Mouse (Mus musculus): Measurements from ENCODE around the gene Ect2l. TPM values are rescaled to one million over a fixed set of nuclear protein-coding genes. Genes with fewer than 3 reads are reported as not detected.

Ect2l gene
- polyA plus RNA-seq, 1 experiment from 2014 or later: not detected

DNA sequence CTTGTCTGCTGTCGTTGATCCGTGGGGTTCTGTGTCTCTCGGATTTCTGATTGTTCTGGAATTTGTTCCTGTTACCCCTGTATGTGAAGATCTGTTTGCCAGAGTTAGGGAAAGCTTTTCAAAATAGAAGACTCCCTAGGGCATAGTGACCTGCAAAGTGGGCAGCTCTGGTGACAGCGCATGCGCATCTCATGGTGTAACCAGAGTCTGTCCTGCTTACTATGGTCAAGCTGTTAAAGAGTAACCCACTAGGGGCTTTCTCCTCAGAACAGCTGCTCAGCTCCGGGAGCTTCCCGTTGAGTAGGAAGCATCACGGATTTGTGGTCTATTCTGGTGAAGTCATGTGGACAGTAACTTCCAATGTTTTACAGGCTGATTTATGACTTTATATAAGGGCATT, 92.4 kb downstream of the Ect2l start:
- DNase-seq: no peak
- 82% methylated on average over 8 of the region's 8 CpGs for WGBS (ENCODE audit: insufficient replicate concordance)
- no peaks in the 10 kb centered on the region for H3K27me3 ChIP-seq (ENCODE audit: insufficient read depth, low read length)
- no peak overlapping the region for H3K4me2 ChIP-seq (ENCODE audit: low read depth, low read length)
- peaks cover 49% of the 10 kb centered on the region for H3K36me3 ChIP-seq (replicated peaks; ENCODE audit: insufficient read depth, low read length)
- no peak overlapping the region for H3K4me3 ChIP-seq (ENCODE audit: low read depth, low read length)
- H3K9ac ChIP-seq (replicated peaks): no peak overlapping the region
- no peak for ATAC-seq
- TF ChIP-seq CTCF (IDR thresholded peaks at IDR 0.05; ENCODE audit: low read depth) (no peak), EP300 (IDR thresholded peaks at IDR 0.05; ENCODE audit: low read depth) (no peak)
- H3K9me3 ChIP-seq (ENCODE audit: low read length): no peaks in the 10 kb centered on the region
- H3K4me1 ChIP-seq (ENCODE audit: insufficient read depth): no peaks in the 10 kb centered on the region
- H3K27ac ChIP-seq (ENCODE audit: low read depth): no peak overlapping the region

DNA sequence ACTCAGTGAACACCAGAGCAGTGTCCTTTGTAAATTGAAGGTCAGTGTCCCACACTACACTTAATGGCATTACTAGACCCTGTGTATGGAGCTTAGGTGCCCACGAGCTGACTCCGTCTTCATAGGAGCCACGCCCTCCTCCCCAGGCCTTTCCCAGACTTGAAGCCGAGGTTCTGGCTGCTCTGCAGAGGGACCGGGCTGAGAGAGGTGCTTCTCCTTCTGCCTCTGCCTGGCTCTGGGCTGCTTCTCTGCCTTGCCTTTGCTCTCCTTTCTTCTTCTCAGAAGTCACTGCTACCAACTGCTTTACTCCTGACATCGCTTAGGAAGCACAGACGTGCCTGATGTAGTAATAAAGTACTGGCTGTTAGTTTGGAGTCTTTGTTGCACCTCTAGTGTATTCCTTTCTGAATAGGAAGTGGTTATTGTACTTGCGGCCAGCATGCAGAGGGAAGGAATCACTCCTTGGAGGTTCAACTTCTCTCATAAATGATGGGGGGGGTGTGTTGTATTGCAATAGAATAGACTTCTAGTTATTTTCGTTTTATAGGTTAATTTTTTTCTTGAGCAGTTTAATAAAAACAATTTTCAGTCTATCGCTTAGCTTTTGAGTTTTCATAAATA, 97.1 kb downstream of the Ect2l start:
- 63% methylated on average over 10 of the region's 10 CpGs for WGBS (ENCODE audit: insufficient replicate concordance)
- no peak for ATAC-seq

DNA sequence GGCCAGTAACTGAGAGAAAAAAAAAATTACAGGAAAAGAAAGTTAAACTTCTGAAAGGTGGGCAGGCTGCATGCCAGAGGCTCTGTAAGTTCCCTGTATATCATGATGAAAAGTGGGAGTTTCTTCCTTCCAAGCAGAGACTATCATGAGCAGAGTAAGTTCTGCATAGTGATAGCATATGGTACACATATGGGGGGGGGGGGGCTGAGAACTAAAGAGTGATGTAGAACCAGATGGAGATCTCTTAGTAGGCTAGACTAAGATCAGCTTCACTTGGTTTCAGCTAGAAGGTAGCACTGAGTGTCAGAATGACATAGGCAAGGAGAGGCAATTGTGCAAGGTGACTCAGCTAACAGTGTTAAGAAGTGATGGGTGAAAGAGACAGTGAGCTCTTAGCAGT, 99.8 kb downstream of the Ect2l start:
- no peak overlapping the region for H3K27ac ChIP-seq (ENCODE audit: low read depth)
- H3K9me3 ChIP-seq (ENCODE audit: low read length): no peaks in the 10 kb centered on the region
- TF ChIP-seq EP300 (IDR thresholded peaks at IDR 0.05; ENCODE audit: low read depth) (no peak), CTCF (IDR thresholded peaks at IDR 0.05; ENCODE audit: low read depth) (no peak)
- no peaks in the 10 kb centered on the region for H3K4me1 ChIP-seq (ENCODE audit: insufficient read depth)
- no peaks in the 10 kb centered on the region for H3K27me3 ChIP-seq (ENCODE audit: insufficient read depth, low read length)
- peaks cover 10% of the 10 kb centered on the region for H3K36me3 ChIP-seq (replicated peaks; ENCODE audit: insufficient read depth, low read length)
- ATAC-seq (no peak), DNase-seq (no peak)
- H3K4me2 ChIP-seq (ENCODE audit: low read depth, low read length): no peak overlapping the region
- no peak overlapping the region for H3K9ac ChIP-seq (replicated peaks)
- no peak overlapping the region for H3K4me3 ChIP-seq (ENCODE audit: low read depth, low read length)

More for the DNA sequence above, 97.1 kb downstream of the Ect2l start:
- H3K4me3 ChIP-seq (ENCODE audit: low read depth, low read length): no peak overlapping the region
- H3K36me3 ChIP-seq (replicated peaks; ENCODE audit: insufficient read depth, low read length): peaks cover 17% of the 10 kb centered on the region
- no peak overlapping the region for H3K27ac ChIP-seq (ENCODE audit: low read depth)
- H3K9me3 ChIP-seq (ENCODE audit: low read length): no peaks in the 10 kb centered on the region
- H3K4me2 ChIP-seq (ENCODE audit: low read depth, low read length): no peak overlapping the region
- H3K4me1 ChIP-seq (ENCODE audit: insufficient read depth): no peaks in the 10 kb centered on the region
- DNase-seq: no peak
- no peaks in the 10 kb centered on the region for H3K27me3 ChIP-seq (ENCODE audit: insufficient read depth, low read length)
- H3K9ac ChIP-seq (replicated peaks): no peak overlapping the region
- TF ChIP-seq CTCF (IDR thresholded peaks at IDR 0.05; ENCODE audit: low read depth): no peak
- no peak for TF ChIP-seq EP300 (IDR thresholded peaks at IDR 0.05; ENCODE audit: low read depth)

GRCm38 (mm10) chr10:18107471-18107870, 103.2 kb downstream of the Ect2l start:
- no peaks in the 10 kb centered on the region for H3K4me1 ChIP-seq (ENCODE audit: insufficient read depth)
- WGBS (ENCODE audit: insufficient replicate concordance): 72% methylated on average over 5 of the region's 5 CpGs
- no peak overlapping the region for H3K9ac ChIP-seq (replicated peaks)
- TF ChIP-seq EP300 (IDR thresholded peaks at IDR 0.05; ENCODE audit: low read depth): no peak
- TF ChIP-seq CTCF (IDR thresholded peaks at IDR 0.05; ENCODE audit: low read depth): peak; percentile 57
- H3K4me2 ChIP-seq (ENCODE audit: low read depth, low read length): no peak overlapping the region
- H3K36me3 ChIP-seq (replicated peaks; ENCODE audit: insufficient read depth, low read length): peaks cover 13% of the 10 kb centered on the region
- no peaks in the 10 kb centered on the region for H3K9me3 ChIP-seq (ENCODE audit: low read length)
- peak; percentile 33; the same call in 1 of the 2 replicates for ATAC-seq
- H3K4me3 ChIP-seq (ENCODE audit: low read depth, low read length): no peak overlapping the region
- no peaks in the 10 kb centered on the region for H3K27me3 ChIP-seq (ENCODE audit: insufficient read depth, low read length)
- no peak for DNase-seq
- no peak overlapping the region for H3K27ac ChIP-seq (ENCODE audit: low read depth)

DNA sequence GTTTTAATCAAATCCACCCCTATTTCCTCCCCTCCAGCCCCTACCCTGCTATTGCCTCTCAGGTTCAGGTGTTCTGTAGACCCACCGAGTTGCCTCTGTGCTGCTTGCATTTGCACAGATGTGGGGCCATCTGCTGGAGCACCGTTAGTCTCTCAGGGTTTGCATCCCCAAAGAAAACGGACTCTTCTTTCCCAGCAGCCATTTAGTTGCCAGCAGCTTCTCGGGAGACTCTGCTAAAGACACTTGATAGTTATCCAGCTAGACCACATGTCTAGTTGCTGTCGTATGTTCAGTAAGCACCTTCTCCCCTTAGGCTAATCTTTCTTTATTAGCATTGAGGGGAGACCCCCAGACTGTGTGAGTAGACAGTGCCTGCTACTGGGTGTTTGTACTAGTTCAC, 108.5 kb downstream of the Ect2l start:
- ATAC-seq (no peak), DNase-seq (no peak)
- no peak overlapping the region for H3K27ac ChIP-seq (ENCODE audit: low read depth)
- no peak overlapping the region for H3K9ac ChIP-seq (replicated peaks)
- H3K27me3 ChIP-seq (ENCODE audit: insufficient read depth, low read length): no peaks in the 10 kb centered on the region
- TF ChIP-seq EP300 (IDR thresholded peaks at IDR 0.05; ENCODE audit: low read depth) (no peak), CTCF (IDR thresholded peaks at IDR 0.05; ENCODE audit: low read depth) (peak; percentile 34; the same call in 1 of the 2 replicates)
- no peaks in the 10 kb centered on the region for H3K4me1 ChIP-seq (ENCODE audit: insufficient read depth)
- 69% methylated on average over 5 of the region's 5 CpGs for WGBS (ENCODE audit: insufficient replicate concordance)
- peaks cover 15% of the 10 kb centered on the region for H3K36me3 ChIP-seq (replicated peaks; ENCODE audit: insufficient read depth, low read length)
- H3K4me2 ChIP-seq (ENCODE audit: low read depth, low read length): no peak overlapping the region
- H3K4me3 ChIP-seq (ENCODE audit: low read depth, low read length): no peak overlapping the region
- H3K9me3 ChIP-seq (ENCODE audit: low read length): no peaks in the 10 kb centered on the region

DNA sequence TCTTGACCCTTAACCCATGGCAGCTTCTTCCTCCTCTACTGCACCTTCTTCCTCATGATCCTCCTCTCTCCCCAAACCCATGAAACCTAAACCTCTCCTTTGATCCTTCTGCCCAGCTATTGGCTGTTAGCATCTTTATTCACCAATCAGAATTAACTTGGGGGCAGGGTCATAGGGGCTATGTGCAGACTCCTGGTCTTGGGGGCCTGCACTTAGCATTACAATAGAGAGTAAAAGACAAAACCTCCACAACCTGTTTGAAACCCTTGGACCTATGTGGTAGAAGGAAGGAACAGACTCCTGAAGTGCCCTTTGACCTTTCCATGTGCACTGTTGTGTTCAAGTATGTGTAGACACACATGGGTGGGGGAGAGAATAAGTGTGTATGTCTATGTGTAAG, 120.0 kb downstream of the Ect2l start:
- Histone ChIP-seq H3K4me1 (ENCODE audit: insufficient read depth) (no peaks in the 10 kb centered on the region), H3K4me2 (ENCODE audit: low read depth, low read length) (no peak overlapping the region), H3K4me3 (ENCODE audit: low read depth, low read length) (no peak overlapping the region), H3K27ac (ENCODE audit: low read depth) (no peak overlapping the region), H3K27me3 (ENCODE audit: insufficient read depth, low read length) (no peaks in the 10 kb centered on the region), H3K36me3 (replicated peaks; ENCODE audit: insufficient read depth, low read length) (peaks cover 28% of the 10 kb centered on the region), H3K9ac (replicated peaks) (no peak overlapping the region), H3K9me3 (ENCODE audit: low read length) (no peaks in the 10 kb centered on the region)
- no peak for ATAC-seq
- TF ChIP-seq CTCF (IDR thresholded peaks at IDR 0.05; ENCODE audit: low read depth) (no peak), EP300 (IDR thresholded peaks at IDR 0.05; ENCODE audit: low read depth) (no peak)
- DNase-seq: no peak

- Histone ChIP-seq H3K9me3 (ENCODE audit: low read length) (no peaks in the 10 kb centered on the region), H3K4me1 (ENCODE audit: insufficient read depth) (peaks cover 5% of the 10 kb centered on the region; the same call in 1 of the 2 replicates), H3K27me3 (ENCODE audit: insufficient read depth, low read length) (no peaks in the 10 kb centered on the region), H3K9ac (replicated peaks) (no peak overlapping the region), H3K36me3 (replicated peaks; ENCODE audit: insufficient read depth, low read length) (no peaks in the 10 kb centered on the region), H3K4me2 (ENCODE audit: low read depth, low read length) (no peak overlapping the region), H3K27ac (ENCODE audit: low read depth) (no peak overlapping the region), H3K4me3 (ENCODE audit: low read depth, low read length) (no peak overlapping the region)
- whole genome bisulfite sequencing (ENCODE audit: insufficient replicate concordance): 83% methylated on average over 6 of the region's 6 CpGs
- no peak for ATAC-seq
- no peak for TF ChIP-seq CTCF (IDR thresholded peaks at IDR 0.05; ENCODE audit: low read depth)
- no peak for TF ChIP-seq EP300 (IDR thresholded peaks at IDR 0.05; ENCODE audit: low read depth)
- DNase-seq: no peak
Observed at GRCm38 (mm10) chr10:18082772-18083171, 127.9 kb downstream of the Ect2l start.
